Mouse (Mus musculus) urinary bladder, postnatal 4 days (tissue): ENCODE results near the gene Wwox.

Experiments
- DNase-seq, 2 experiments: peaks; one replicate each; pipeline ENCODE4 v3.0.0; 2021 to 2022; ENCODE audit warnings: low spot score in 2 of 2

The Wwox gene

GRCm38 (mm10) chr8:114731260-114732140 lies 292.0 kb downstream of the Wwox start:
- DNase-seq, result no peak

DNA sequence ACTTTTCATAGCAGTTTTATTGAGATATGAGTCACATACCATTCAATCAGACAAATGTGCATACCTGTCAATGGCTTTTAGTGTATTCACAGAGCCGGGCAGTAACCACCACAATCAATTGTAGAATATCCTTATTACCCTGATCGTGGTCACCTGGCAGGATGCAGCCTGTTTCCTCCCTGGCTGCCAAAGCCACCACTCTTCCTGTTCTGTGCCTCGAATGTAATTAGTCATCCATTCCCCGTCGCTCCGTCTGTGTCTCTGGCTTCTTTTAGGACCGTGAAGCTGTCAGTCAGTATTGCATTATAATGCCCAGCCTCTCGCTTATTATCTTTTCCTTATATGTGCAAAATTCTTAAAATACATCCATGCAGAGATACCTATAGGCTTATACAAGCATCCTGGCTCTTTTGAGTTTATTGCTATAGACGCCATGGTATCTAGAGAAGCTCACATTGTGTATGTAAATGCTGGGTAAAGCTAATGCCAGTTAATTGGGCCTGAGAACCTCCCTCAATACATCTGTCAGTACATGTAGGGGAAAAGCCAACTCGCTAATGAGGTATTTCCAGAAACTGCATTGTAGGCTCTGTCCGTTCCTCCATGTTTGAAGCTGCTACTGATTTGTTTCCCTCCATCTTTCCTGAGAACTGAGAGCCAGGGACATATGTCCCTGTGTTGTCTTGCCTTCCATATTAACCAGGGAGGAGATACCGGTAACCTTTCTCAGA lies 303.9 kb downstream of the Wwox start:
- no peak for DNase-seq

DNA sequence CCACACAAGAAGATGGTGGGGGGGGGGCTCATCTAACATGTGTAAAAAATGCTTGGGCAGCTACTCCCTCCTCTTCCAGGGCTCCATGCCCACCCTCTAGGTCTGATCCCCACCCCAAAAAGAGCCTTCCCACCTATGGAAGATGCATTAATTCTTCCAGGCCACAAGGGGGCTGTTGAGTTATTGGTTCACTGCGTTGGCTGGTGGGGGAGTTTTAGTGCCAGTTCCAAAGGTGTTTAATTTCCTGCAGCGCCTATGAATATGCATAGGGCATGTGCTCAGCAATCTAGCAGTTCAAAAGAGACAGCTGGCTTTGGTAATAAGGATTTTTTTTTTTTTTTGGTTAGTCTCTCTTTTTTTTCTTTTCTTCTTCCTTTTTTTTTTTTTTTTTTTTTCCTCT lies 306.9 kb downstream of the Wwox start:
- no peak for DNase-seq

GRCm38 (mm10) chr8:114751376-114752135 lies 312.1 kb downstream of the Wwox start:
- DNase-seq, result no peak

DNA sequence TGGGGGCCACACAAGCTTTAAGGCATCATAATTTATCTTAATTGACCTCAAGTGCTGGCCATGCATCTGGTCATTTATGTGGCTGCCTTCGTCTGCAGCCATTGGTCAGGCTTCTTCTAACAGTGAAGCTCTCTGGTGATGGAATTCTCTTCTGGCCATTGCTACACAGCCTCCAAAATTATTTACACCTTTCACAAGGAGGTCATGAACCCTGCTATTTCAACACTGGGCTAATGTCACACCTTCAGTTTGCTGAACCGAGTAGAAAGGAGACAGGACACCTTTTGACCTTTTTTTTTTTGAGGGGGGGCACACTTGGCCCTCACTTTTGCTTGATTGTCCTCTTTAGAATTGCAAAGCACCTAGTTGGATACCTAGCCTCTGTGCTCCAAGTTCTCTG lies 320.2 kb downstream of the Wwox start:
- DNase-seq, result no peak

DNA sequence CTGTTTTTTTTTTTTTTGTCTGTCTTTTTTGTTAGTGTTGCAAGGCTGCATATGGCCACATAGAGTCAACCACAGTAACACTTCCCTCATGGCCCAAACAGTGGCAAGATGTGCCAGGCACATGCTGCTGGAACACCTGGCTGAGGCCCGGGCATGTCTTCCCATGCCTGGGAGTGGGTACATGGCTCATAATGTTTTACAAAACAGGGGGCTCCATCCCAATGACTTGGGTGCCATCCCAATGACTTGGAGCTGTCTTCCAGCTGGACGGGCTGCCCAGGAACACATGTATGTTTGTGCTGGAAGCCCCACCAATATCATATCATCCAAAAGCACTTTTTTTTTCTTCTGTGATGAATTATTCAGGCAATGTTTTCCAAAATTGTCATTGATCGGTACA lies 329.1 kb downstream of the Wwox start:
- no peak for DNase-seq

DNA sequence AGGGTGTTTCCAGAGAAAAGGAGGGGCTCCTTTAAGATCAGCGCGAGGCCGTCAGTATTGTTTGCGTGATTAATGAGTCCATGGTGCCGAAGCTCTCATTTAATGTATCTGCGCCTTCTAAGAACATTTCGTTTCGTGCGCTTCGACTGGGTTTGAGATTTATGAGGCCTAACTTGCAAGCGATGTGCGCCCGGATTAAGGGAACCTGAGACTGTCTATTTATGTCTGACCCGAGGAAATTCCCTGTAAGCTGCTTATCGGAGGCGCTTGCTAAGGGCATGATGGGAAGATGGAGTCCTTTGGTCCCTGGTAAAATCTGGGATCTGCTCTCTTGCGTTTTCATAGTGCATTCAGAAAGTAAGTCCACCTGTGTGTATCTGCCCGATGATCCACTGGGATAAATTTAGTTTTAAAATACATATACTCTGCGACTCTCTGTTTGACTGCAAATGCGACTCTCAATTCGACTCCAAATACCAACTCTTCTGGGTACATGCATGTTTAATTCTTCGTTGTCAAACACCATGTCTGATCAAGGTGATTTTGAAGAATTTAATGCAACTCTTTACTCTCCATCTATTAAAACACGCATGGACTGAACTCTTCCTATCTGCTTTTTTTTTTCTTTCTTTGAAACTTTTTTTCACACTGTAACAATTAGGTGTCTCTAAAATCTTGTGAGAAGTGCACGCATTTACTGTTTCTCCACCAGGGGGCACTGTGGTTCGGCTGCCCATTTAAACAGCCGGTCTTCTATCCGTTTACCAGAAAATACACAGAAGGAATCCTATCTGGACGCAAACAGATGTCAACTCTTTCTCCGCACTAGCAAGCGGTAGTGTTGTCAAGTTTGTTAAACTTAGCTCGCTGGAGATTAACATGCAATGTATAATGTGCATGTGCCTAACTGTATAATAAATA lies 331.7 kb downstream of the Wwox start:
- peak; percentile 62 to 82 for DNase-seq

- DNase-seq, result no peak
Measured at GRCm38 (mm10) chr8:114772276-114772849, 332.9 kb downstream of the Wwox start.

DNA sequence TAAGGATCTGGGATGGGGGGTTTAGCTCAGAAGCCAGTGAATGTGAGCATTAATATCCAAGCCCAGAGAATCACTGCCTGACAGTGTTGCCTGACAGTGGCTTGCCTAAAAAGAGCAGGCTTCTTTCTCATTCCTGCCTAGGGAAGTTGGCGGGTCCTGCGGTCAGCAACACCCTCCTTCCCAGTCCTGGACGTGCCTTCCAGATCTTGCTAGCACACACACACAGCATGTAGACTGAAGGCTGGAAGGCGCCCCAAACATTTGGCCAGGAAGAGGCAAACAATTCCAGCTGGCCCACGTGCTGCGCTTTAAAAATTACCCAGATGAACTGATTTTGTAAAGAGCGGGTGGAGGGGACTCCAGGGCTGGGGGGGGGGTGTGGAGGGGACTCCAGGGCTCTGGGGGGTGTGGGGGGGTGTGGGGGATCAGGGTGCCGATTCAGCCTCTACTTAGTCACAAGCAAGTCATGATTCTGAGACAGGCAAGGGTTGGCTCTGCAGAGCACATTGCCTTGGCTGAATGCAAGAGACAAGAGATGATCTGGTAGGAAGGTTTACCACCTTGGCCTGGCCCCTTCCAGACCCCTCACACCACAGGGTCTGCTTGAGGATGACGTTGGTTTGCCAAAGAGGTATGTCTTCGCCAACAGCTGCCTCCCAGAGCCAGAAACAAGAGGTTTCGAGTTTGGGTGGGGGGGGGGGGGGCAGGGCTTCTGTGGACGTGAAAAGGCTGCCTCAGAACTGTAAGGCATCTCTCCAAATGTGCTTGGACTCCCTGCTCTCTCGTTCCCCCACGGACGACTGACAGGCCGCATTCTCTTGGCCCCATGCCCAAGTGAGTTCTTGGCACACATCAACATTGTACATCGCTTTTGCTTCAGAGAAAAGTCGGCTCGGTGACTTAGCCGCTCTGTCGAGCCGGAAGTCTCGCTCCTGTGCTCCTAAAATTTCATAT lies 334.3 kb downstream of the Wwox start:
- DNase-seq, result peak; percentile 72 to 81

GRCm38 (mm10) chr8:114774415-114774775 lies 334.9 kb downstream of the Wwox start:
- DNase-seq, result no peak

DNA sequence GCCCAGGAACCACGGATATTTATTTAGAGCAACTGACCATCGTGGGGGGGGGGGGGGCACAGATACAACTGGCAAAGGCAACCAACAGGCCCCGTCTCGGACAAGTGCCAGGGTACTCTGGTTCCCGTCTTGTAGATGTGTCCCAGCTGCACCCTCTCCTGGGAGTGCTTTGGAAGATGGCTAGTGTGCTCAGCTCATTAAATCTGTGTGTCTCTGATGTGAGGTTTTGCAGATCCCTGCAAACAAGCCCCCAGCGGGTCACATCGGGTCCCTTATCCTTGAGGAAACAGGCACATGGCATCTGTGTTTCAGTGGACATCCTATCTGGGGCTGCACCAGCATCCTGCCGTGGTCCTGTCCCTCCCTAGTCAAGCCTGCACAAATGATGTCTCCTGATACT lies 336.1 kb downstream of the Wwox start:
- DNase-seq, result no peak

- DNase-seq, result no peak
Measured at GRCm38 (mm10) chr8:114776696-114777095, 337.2 kb downstream of the Wwox start.

DNA sequence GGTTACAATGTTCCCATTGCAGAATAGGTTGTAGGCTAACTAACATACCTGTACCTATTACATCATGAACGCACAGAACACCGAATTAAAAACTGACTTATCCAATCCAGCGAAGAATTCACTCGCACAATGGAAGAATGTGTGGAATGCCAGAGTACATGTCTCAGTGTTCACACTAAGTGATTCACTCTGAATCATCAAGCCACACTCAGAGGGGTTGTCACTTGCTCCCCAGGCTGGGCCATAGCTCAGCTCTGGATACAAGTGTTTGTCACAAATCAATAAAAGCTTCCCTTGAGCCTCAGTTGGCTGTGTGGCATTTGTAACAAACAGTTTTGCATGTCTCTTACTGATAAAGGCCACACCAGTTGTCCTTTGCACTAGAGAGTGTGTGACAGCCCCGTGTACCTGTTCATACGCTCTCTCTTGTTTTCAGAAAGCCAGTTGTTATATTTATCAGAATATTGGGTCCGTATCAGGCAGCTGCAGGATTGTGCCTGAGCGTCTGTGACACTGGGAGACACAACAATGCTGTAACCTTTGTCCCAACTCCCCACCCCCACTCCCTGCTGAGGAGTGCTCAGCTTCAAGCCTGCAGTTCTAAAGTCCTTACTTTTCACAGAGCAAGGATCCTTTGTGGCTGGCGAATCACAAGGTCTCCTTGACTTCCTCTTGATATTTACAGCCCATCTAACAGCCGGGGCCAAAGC lies 338.0 kb downstream of the Wwox start:
- no peak for DNase-seq

GRCm38 (mm10) chr8:114779002-114779401 lies 339.5 kb downstream of the Wwox start:
- DNase-seq, result no peak

DNA sequence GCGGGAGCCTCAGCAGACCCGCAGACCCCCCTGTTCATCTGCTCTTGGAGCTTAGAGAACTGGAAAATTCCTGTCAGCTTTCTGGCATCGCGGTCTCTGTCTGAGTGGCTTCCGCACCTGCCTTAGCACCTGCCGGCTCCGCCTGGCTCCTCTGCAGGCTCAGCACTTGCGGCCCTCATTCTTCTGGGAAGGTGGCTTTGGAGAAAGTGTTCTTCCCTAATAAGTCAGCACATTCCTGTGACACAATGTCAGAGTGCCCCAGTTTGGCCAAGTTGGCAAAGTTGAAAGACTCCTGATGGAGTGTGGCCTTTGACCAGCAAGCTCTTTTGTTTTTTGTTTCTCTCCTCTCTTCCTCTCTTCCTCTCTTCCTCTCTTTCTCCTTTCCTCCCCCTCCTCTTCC lies 343.9 kb downstream of the Wwox start:
- no peak for DNase-seq

DNA sequence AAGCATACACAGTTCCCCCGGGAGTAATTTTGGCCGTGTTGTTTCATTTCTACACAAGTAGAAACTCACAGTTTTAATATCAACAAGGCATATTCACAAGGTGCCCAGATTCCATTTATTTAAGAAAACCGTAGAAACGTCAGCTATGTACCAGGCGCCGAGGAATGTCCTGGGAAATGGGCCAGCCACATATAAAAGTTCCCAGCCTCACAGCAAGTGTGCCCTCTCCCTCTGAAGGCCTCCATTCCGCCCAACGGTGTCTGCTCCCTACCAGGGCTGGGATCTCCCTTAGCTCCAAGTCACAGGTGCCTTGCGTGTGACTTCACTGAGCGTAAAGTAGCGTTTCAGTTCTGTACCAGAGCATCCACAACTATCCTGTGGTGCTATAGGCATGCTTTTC lies 346.4 kb downstream of the Wwox start:
- DNase-seq, result no peak

DNA sequence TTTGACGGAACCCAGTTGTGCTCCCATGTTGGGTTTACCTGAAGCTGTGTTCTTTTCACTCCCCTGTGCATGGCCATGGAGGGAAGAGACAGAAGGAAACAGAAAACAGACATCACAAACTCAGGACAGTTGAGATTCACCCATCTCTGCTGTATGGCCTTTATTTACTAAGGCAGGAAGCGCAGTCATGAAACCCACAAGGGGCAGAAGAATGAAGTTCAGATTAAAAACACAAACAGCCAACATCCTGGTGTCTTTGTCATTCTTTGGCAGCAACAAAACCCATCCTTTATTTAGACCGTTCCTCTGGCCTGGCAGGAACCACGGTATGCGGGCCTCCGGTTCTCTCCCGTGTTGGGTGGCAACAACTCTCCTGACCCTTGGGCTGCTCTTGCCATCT lies 350.2 kb downstream of the Wwox start:
- no peak for DNase-seq

- DNase-seq, result no peak
Measured at GRCm38 (mm10) chr8:114790754-114791153, 351.3 kb downstream of the Wwox start.

GRCm38 (mm10) chr8:114793682-114794081 lies 354.2 kb downstream of the Wwox start:
- no peak for DNase-seq
